Mouse (Mus musculus): ENCODE measurements around the gene Lca5.

GRCm38 (mm10) chr9:83434489-83434888 lies 6.4 kb downstream of the Lca5 start:
- TF ChIP-seq GATA1 (IDR thresholded peaks at IDR 0.05; ENCODE audit: borderline replicate concordance, low read length) = no peak
- TF ChIP-seq CTCF (IDR thresholded peaks at IDR 0.05; ENCODE audit: low read depth, low read length) = no peak
